Mouse (Mus musculus) CH12.LX (cell line): ENCODE data around the gene Pfdn6. TPM values are rescaled to one million over a fixed set of nuclear protein-coding genes. Genes with fewer than 3 reads are reported as not detected.

Source experiments
- DNase-seq: peaks from one replicate; pipeline ENCODE4 v3.0.0-alpha.2; 2013; ENCODE audit errors: extremely low read depth
- H3K27ac ChIP-seq: 2 replicates; pipeline ENCODE4 v1.5.1; 2012; ENCODE audit warnings: low read depth, mild to moderate bottlenecking, control low read depth, moderate library complexity; ENCODE audit not compliant: insufficient read depth
- H3K27me3 ChIP-seq: replicated peaks from 2 replicates; pipeline ENCODE3; 2012; ENCODE audit warnings: inconsistent platforms
- H3K36me3 ChIP-seq, 2 experiments: replicated peaks in 1 of 2; 2 replicates each; pipeline versions ENCODE3 to v1.6.1; 2012; ENCODE audit warnings: inconsistent platforms in 1 of 2, low read length in 1 of 2, mild to moderate bottlenecking in 1 of 2, mixed read lengths in 1 of 2, moderate library complexity in 1 of 2; ENCODE audit not compliant: control insufficient read depth in 1 of 2, insufficient read depth in 1 of 2
- H3K4me1 ChIP-seq, 2 experiments: 2 replicates each; pipeline ENCODE4 v1.6.1; 2012; ENCODE audit warnings: inconsistent platforms in 1 of 2, moderate library complexity in 1 of 2; ENCODE audit not compliant: insufficient read depth in 2 of 2, control insufficient read depth in 1 of 2
- H3K4me2 ChIP-seq: 2 replicates; pipeline ENCODE4 v1.6.1; 2012; ENCODE audit warnings: low read depth, mild to moderate bottlenecking, control low read depth; ENCODE audit not compliant: poor library complexity, insufficient read depth, severe bottlenecking
- H3K4me3 ChIP-seq, 3 experiments: fragments of 150-350 bp in 1 of 3; sonication (generic) in 1 of 3; replicated peaks in 1 of 3; 2 replicates each; pipeline versions ENCODE3 to v1.5.1; 2011 to 2012; ENCODE audit warnings: low read depth in 2 of 3, low read length in 2 of 3, mild to moderate bottlenecking in 2 of 3, moderate library complexity in 2 of 3, control low read depth in 1 of 3, improper control_type of control experiment in 1 of 3, inconsistent platforms in 1 of 3, mixed read lengths in 1 of 3; ENCODE audit not compliant: poor library complexity in 1 of 3
- H3K79me2 ChIP-seq: replicated peaks from 2 replicates; pipeline ENCODE4 v1.6.1; 2012; ENCODE audit warnings: mild to moderate bottlenecking, moderate library complexity; ENCODE audit not compliant: control insufficient read depth, poor library complexity, insufficient read depth, severe bottlenecking; ENCODE audit errors: extremely low read depth
- H3K9ac ChIP-seq: 2 replicates; pipeline ENCODE4 v1.6.1; 2012; ENCODE audit warnings: low read depth, mild to moderate bottlenecking, control low read depth, moderate library complexity; ENCODE audit not compliant: insufficient read depth
- H3K9me3 ChIP-seq: replicated peaks from 2 replicates; pipeline ENCODE3; 2012; ENCODE audit warnings: low read length, inconsistent platforms, mixed read lengths
- BHLHE40 ChIP-seq: IDR thresholded peaks from 2 replicates; pipeline ENCODE4 v1.6.1; 2011; ENCODE audit warnings: mild to moderate bottlenecking, low read depth, low read length, improper control_type of control experiment
- CHD1 ChIP-seq: IDR thresholded peaks from 2 replicates; pipeline ENCODE4 v1.6.1; 2012; ENCODE audit warnings: low read depth, low read length, improper control_type of control experiment, inconsistent platforms
- CHD2 ChIP-seq: IDR thresholded peaks from 2 replicates; pipeline ENCODE4 v1.6.1; 2011; ENCODE audit warnings: low read length, improper control_type of control experiment
- CTCF ChIP-seq, 2 experiments: IDR thresholded peaks in 1 of 2; conservative IDR thresholded peaks in 1 of 2; 2 replicates each; pipeline ENCODE4 v1.5.1; 2011 to 2012; ENCODE audit warnings: low read depth in 2 of 2, low read length in 2 of 2, improper control_type of control experiment in 1 of 2, inconsistent platforms in 1 of 2, mild to moderate bottlenecking in 1 of 2, moderate library complexity in 1 of 2
- E2F4 ChIP-seq: IDR thresholded peaks from 2 replicates; pipeline ENCODE4 v1.6.1; 2011; ENCODE audit warnings: low read depth, low read length, improper control_type of control experiment; ENCODE audit not compliant: insufficient replicate concordance
- EP300 ChIP-seq: IDR thresholded peaks from 2 replicates; pipeline ENCODE4 v1.6.1; 2011; ENCODE audit warnings: low read length, improper control_type of control experiment
- ETS1 ChIP-seq: conservative IDR thresholded peaks from 2 replicates; pipeline ENCODE4 v1.6.1; 2012; ENCODE audit warnings: low read depth, mild to moderate bottlenecking, inconsistent platforms, low read length, improper control_type of control experiment, moderate library complexity
- GABPA ChIP-seq: IDR thresholded peaks from 2 replicates; pipeline ENCODE4 v1.6.1; 2012; ENCODE audit warnings: low read depth, low read length, improper control_type of control experiment, inconsistent platforms; ENCODE audit not compliant: insufficient replicate concordance
- HCFC1 ChIP-seq: IDR thresholded peaks from 2 replicates; pipeline ENCODE4 v1.6.1; 2012; ENCODE audit warnings: low read depth, mild to moderate bottlenecking, inconsistent platforms, low read length, improper control_type of control experiment
- JUN ChIP-seq: IDR thresholded peaks from 2 replicates; pipeline ENCODE4 v1.6.1; 2011; ENCODE audit warnings: low read depth, mild to moderate bottlenecking, low read length, improper control_type of control experiment, moderate library complexity; ENCODE audit not compliant: insufficient read depth
- JUND ChIP-seq: conservative IDR thresholded peaks from 2 replicates; pipeline ENCODE4 v1.6.1; 2011; ENCODE audit warnings: low read depth, low read length, improper control_type of control experiment
- KAT2A ChIP-seq: IDR thresholded peaks from 2 replicates; pipeline ENCODE4 v1.6.1; 2012; ENCODE audit warnings: low read length, improper control_type of control experiment, inconsistent platforms; ENCODE audit not compliant: insufficient replicate concordance
- MAFK ChIP-seq: IDR thresholded peaks from 2 replicates; pipeline ENCODE4 v1.6.1; 2011; ENCODE audit warnings: low read length, improper control_type of control experiment; ENCODE audit not compliant: insufficient replicate concordance
- MAX ChIP-seq: IDR thresholded peaks from 2 replicates; pipeline ENCODE4 v1.6.1; 2011; ENCODE audit warnings: low read length, improper control_type of control experiment
- MAZ ChIP-seq: IDR thresholded peaks from 2 replicates; pipeline ENCODE4 v1.6.1; 2012; ENCODE audit warnings: low read depth, mild to moderate bottlenecking, inconsistent platforms, low read length, improper control_type of control experiment, moderate library complexity
- MEF2A ChIP-seq: IDR thresholded peaks from 2 replicates; pipeline ENCODE4 v1.6.1; 2014; ENCODE audit warnings: low read depth, mild to moderate bottlenecking, inconsistent platforms, low read length, improper control_type of control experiment, borderline replicate concordance
- MXI1 ChIP-seq: IDR thresholded peaks from 2 replicates; pipeline ENCODE4 v1.6.1; 2011; ENCODE audit warnings: mild to moderate bottlenecking, low read depth, low read length, improper control_type of control experiment
- MYC ChIP-seq: IDR thresholded peaks from 2 replicates; pipeline ENCODE4 v1.6.1; 2011; ENCODE audit warnings: low read depth, mild to moderate bottlenecking, improper control_type of control experiment, low read length
- NELFE ChIP-seq: IDR thresholded peaks from 2 replicates; pipeline ENCODE4 v1.6.1; 2011; ENCODE audit warnings: low read depth, low read length, improper control_type of control experiment
- NRF1 ChIP-seq: IDR thresholded peaks from 2 replicates; pipeline ENCODE4 v1.6.1; 2014; ENCODE audit warnings: low read depth, mild to moderate bottlenecking, inconsistent platforms, low read length, improper control_type of control experiment, moderate library complexity
- PAX5 ChIP-seq: IDR thresholded peaks from 2 replicates; pipeline ENCODE4 v1.6.1; 2012; ENCODE audit warnings: low read length, inconsistent platforms, mixed read lengths
- POLR2A ChIP-seq: IDR thresholded peaks from 2 replicates; pipeline ENCODE4 v1.6.1; 2011; ENCODE audit warnings: low read depth, mild to moderate bottlenecking, improper control_type of control experiment, low read length
- POLR2AphosphoS2 ChIP-seq: IDR thresholded peaks from 2 replicates; pipeline ENCODE4 v1.6.1; 2011; ENCODE audit warnings: low read depth, low read length, improper control_type of control experiment
- RAD21 ChIP-seq: IDR thresholded peaks from 2 replicates; pipeline ENCODE4 v1.6.1; 2011; ENCODE audit warnings: low read depth, mild to moderate bottlenecking, low read length, improper control_type of control experiment, moderate library complexity
- SIN3A ChIP-seq: IDR thresholded peaks from 2 replicates; pipeline ENCODE4 v1.6.1; 2012; ENCODE audit warnings: low read length, improper control_type of control experiment, inconsistent platforms
- SMC3 ChIP-seq: IDR thresholded peaks from 2 replicates; pipeline ENCODE4 v1.6.1; 2011; ENCODE audit warnings: low read depth, low read length, improper control_type of control experiment
- TBP ChIP-seq: conservative IDR thresholded peaks from 2 replicates; pipeline ENCODE4 v1.6.1; 2011; ENCODE audit warnings: low read depth, low read length, improper control_type of control experiment
- USF2 ChIP-seq: conservative IDR thresholded peaks from 2 replicates; pipeline ENCODE4 v1.6.1; 2011; ENCODE audit warnings: low read depth, low read length, improper control_type of control experiment
- ZKSCAN1 ChIP-seq: IDR thresholded peaks from 2 replicates; pipeline ENCODE4 v1.6.1; 2012; ENCODE audit warnings: low read depth, inconsistent platforms, low read length, improper control_type of control experiment, borderline replicate concordance
- ZNF384 ChIP-seq: IDR thresholded peaks from 2 replicates; pipeline ENCODE4 v1.6.1; 2012; ENCODE audit warnings: low read depth, low read length, improper control_type of control experiment, inconsistent platforms
- dilution Hi-C: fragments of 300-500 bp; cut with MboI; formaldehyde crosslinking; loops from 2 replicates; pipeline ENCODE4 v1.14.3; 2020; ENCODE audit warnings: low sequenced_read_pairs; ENCODE audit not compliant: extremely low pct_unique_long_range_greater_than_20kb, extremely low pct_ligation_motif_present
- in situ Hi-C: fragments of 300-500 bp; cut with MboI; formaldehyde crosslinking; loops from 3 replicates; pipeline ENCODE4 v1.14.3; 2019; ENCODE audit warnings: low sequenced_read_pairs, low pct_ligation_motif_present, low pct_unique_long_range_greater_than_20kb, mixed read lengths
- polyA plus RNA-seq: library from polyadenylated mRNA; unstranded; fragments of >175 nt; gene quantifications from 2 replicates; pipeline ENCODE4 v1.2.1, GENCODE M21; 2012; ENCODE audit warnings: low read depth; ENCODE audit not compliant: insufficient read length
- total RNA-seq, 2 experiments: library from RNA; depleted of rRNA; stranded (reverse); fragments of 300-350 nt in 1 of 2; fragments of >200 nt in 1 of 2; gene quantifications; 2 replicates each; pipeline ENCODE4 v1.2.3; 2012 to 2014

Pfdn6 gene
- total and polyA plus RNA-seq, 3 experiments, result 92.3 to 140 (median 109) TPM

GRCm38 (mm10) chr17:33930280-33931158 lies 9.6 kb downstream of the Pfdn6 start:
- dilution Hi-C loops, result no loop called here
- H3K4me1 ChIP-seq, result peaks cover 4 to 24% of the 10 kb centered on the region in 2 experiments
- DNase-seq, result peak; percentile 82

GRCm38 (mm10) chr17:33929371-33930279 lies 10.5 kb downstream of the Pfdn6 start, which contains the start of gene Rgl2:
Gene Rgl2, plus strand, starts transcription at chr17:33929543.
- H3K9me3 ChIP-seq, result no peaks in the 10 kb centered on the region
- peaks cover 4 to 22% of the 10 kb centered on the region in 2 experiments for H3K4me1 ChIP-seq
- in situ Hi-C loops (no loop called here), dilution Hi-C loops (no loop called here)
- peak within 1 kb of the TSS; percentile 74 for H3K27ac ChIP-seq
- no peaks in the 10 kb centered on the region for H3K27me3 ChIP-seq
- H3K79me2 ChIP-seq, result 0 out of 2 replicates have a peak, but pooled peaks cover 2% of the 10 kb centered on the region
- peak within 1 kb of the TSS; percentile 85 for H3K9ac ChIP-seq
- H3K4me2 ChIP-seq, result peak within 1 kb of the TSS; percentile 79
- DNase-seq, result peak; percentile 89
- H3K4me3 ChIP-seq, result peak within 1 kb of the TSS; percentile 65 to 77 (median 75)
- peaks cover 46 to 72% of the 10 kb centered on the region in 2 experiments for H3K36me3 ChIP-seq
- no peak for TF ChIP-seq MAFK
- peak; percentile 90 for TF ChIP-seq SIN3A
- no peak for TF ChIP-seq PAX5
- TF ChIP-seq HCFC1, result peak; percentile 92
- peak; percentile 47; the same call in 1 of the 2 replicates for TF ChIP-seq BHLHE40
- peak; percentile 57; the same call in 1 of the 2 replicates for TF ChIP-seq MAX
- peak; percentile 16; the same call in 1 of the 2 replicates for TF ChIP-seq NELFE
- TF ChIP-seq ETS1, result no peak
- TF ChIP-seq E2F4, result no peak
- TF ChIP-seq MAZ, result peak; percentile 100
- peak; percentile 89; the same call in 1 of the 2 replicates for TF ChIP-seq KAT2A
- TF ChIP-seq CHD2, result no peak; the same call in 1 of the 2 replicates
- no peak for TF ChIP-seq ZNF384
- no peak for TF ChIP-seq USF2
- no peak for TF ChIP-seq CHD1
- TF ChIP-seq NRF1, result 0 out of 2 replicates have a peak, but pooled peaks have one; percentile 20
- peak; percentile 79; the same call in 1 of the 2 replicates for TF ChIP-seq MXI1
- peak in 1 of 2 experiments; percentile 15; a peak in 1 of 4 replicates for TF ChIP-seq CTCF (conservative IDR thresholded peaks at IDR 0.05 in 1 of 2, IDR thresholded peaks at IDR 0.05 in 1 of 2; ENCODE audit: low read depth in 2 of 2, low read length in 2 of 2)

More at GRCm38 (mm10) chr17:33930280-33931158, 9.6 kb downstream of the Pfdn6 start:
- no peak for TF ChIP-seq ZNF384
- no peak for TF ChIP-seq BHLHE40
- TF ChIP-seq ZKSCAN1, result no peak
- no peak for TF ChIP-seq NRF1
- no peak for TF ChIP-seq JUN
- no peak for TF ChIP-seq EP300
- TF ChIP-seq RAD21, result no peak
- TF ChIP-seq POLR2A, result 0 out of 2 replicates have a peak, but pooled peaks have one; percentile 18
- TF ChIP-seq MXI1, result peak; percentile 50; the same call in 1 of the 2 replicates
- peak; percentile 85; the same call in 1 of the 2 replicates for TF ChIP-seq SIN3A
- no peak for TF ChIP-seq SMC3
- TF ChIP-seq POLR2AphosphoS2, result no peak
- TF ChIP-seq TBP, result no peak
- TF ChIP-seq MAFK, result no peak
- TF ChIP-seq GABPA, result no peak
- no peak for TF ChIP-seq ETS1
- no peak for TF ChIP-seq HCFC1
- TF ChIP-seq PAX5, result no peak
- TF ChIP-seq KAT2A, result no peak
- no peak for TF ChIP-seq JUND
- TF ChIP-seq MEF2A, result no peak
- no peak for TF ChIP-seq CTCF (conservative IDR thresholded peaks at IDR 0.05 in 1 of 2, IDR thresholded peaks at IDR 0.05 in 1 of 2; ENCODE audit: low read depth in 2 of 2, low read length in 2 of 2)
- no peak for TF ChIP-seq MYC
- TF ChIP-seq, all 38 proteins: peak for 3
- Histone ChIP-seq H3K9ac (peak overlapping the region; percentile 85), H3K27ac (peak overlapping the region; percentile 74; the same call in 1 of the 2 replicates), H3K4me2 (peak overlapping the region; percentile 79), H3K4me3 (peak overlapping the region; percentile 65 to 77 (median 75)), H3K36me3 (peaks cover 42 to 73% of the 10 kb centered on the region in 2 experiments), H3K27me3 (no peaks in the 10 kb centered on the region), H3K79me2 (0 out of 2 replicates have a peak, but pooled peaks cover 2% of the 10 kb centered on the region), H3K9me3 (no peaks in the 10 kb centered on the region)
- in situ Hi-C loops, result no loop called here
